In genomic region chr5:75214520-75214919, GRCm38 (mm10) we compare ENCODE assay signal across 8 mouse cellular contexts.
DNase-seq lines count a peak whose midpoint lies in the region; ATAC-seq and TF ChIP-seq lines count a peak whose summit lies in the region.

No protein-coding gene starts in this region.

- 42% methylated on average over 6 of the region's 6 CpGs for WGBS in intestine, postnatal 0 days
- 52% methylated on average over 6 of the region's 6 CpGs for WGBS in intestine, embryonic 15.5 days

- CTCF ChIA-PET in Patski (lab: Charles Lee): interaction anchor here (0.6 to 1.7 kb wide), 4 partner anchors 13 to 1815 kb away, joined by 3 to 4 read pairs (median 3); no protein-coding TSS in a partner anchor

- no peaks in the 10 kb centered on the region for H3K4me1 ChIP-seq in intestine, postnatal 0 days (replicated peaks; ENCODE audit: control insufficient read depth, insufficient read depth, low read length)
- H3K4me1 ChIP-seq in intestine, embryonic 15.5 days (replicated peaks): 0 out of 2 replicates have a peak, but pooled peaks cover 2% of the 10 kb centered on the region

- ATAC-seq in intestine, postnatal 0 days: no peak
- ATAC-seq in intestine, embryonic 15.5 days: no peak
- no peak for ATAC-seq in Patski
- ATAC-seq in activated CD4-positive, CD25-positive, alpha-beta regulatory T cell, adult 4 months: no peak
- no peak for ATAC-seq in frontal cortex, adult (ENCODE audit: low TSS enrichment)

- DNase-seq in 3T3-L1 (ENCODE audit: low read depth, low spot score) (peak; percentile 39), Patski (ENCODE audit: low read depth, low spot score) (no peak)
- peak; percentile 12 to 36 for DNase-seq in kidney, postnatal 4 days
- DNase-seq in layer of hippocampus, adult 9-11 months: no peak

- no peaks in the 10 kb centered on the region for H3K9me3 ChIP-seq in intestine, postnatal 0 days (ENCODE audit: control insufficient read depth)
- no peaks in the 10 kb centered on the region for H3K9me3 ChIP-seq in intestine, embryonic 15.5 days

- H3K4me3 ChIP-seq in intestine, postnatal 0 days (ENCODE audit: low read depth, low read length): no peak overlapping the region
- no peak overlapping the region for H3K4me3 ChIP-seq in intestine, embryonic 15.5 days (replicated peaks)

- peak; percentile 78 for TF ChIP-seq CTCF in intestine, postnatal 0 days (IDR thresholded peaks at IDR 0.05; ENCODE audit: low read depth)
- peak; percentile 51 for TF ChIP-seq CTCF in Patski (IDR thresholded peaks at IDR 0.05)

- no peak overlapping the region for H3K9ac ChIP-seq in intestine, postnatal 0 days (ENCODE audit: low read depth, low read length)
- no peak overlapping the region for H3K9ac ChIP-seq in intestine, embryonic 15.5 days

- POLR2A ChIA-PET in Patski (lab: Charles Lee): no interaction called here

- H3K27ac ChIP-seq in intestine, postnatal 0 days (ENCODE audit: low read depth, low read length): no peak overlapping the region
- H3K27ac ChIP-seq in intestine, embryonic 15.5 days: no peak overlapping the region

- H3K4me2 ChIP-seq in intestine, postnatal 0 days (replicated peaks; ENCODE audit: low read depth): no peak overlapping the region
- H3K4me2 ChIP-seq in intestine, embryonic 15.5 days (replicated peaks): no peak overlapping the region

- no peaks in the 10 kb centered on the region for H3K27me3 ChIP-seq in intestine, postnatal 0 days (replicated peaks; ENCODE audit: control insufficient read depth, insufficient read depth, low read length)
- H3K27me3 ChIP-seq in intestine, embryonic 15.5 days (replicated peaks): no peaks in the 10 kb centered on the region
- H3K27me3 ChIP-seq in Patski: peaks cover 6% of the 10 kb centered on the region

- no peaks in the 10 kb centered on the region for H3K36me3 ChIP-seq in intestine, postnatal 0 days (ENCODE audit: control insufficient read depth, insufficient read depth)
- H3K36me3 ChIP-seq in intestine, embryonic 15.5 days: no peaks in the 10 kb centered on the region

- in situ Hi-C loops in Patski (cut with MboI; ENCODE audit: low pct_unique_long_range_greater_than_20kb): no loop called here

Comparison
In these comparisons a context has a peak if more than half of its experiments do, and no peak if none do; other contexts are left out.
1. DNase-seq: peak in 3T3-L1 (single experiment) and kidney, postnatal 4 days (2 of 2); none in Patski (single experiment) and layer of hippocampus, adult 9-11 months (single experiment).